Mouse (Mus musculus) thymus, postnatal 25 days (tissue): ENCODE measurements around the gene Enah.
A peak's percentile ranks its signal among the peaks of the same experiment; 100 is the strongest.

Experiments used
- DNase-seq: peaks from one replicate; pipeline ENCODE4 v3.0.0; 2022

Enah gene

GRCm38 (mm10) chr1:181872639-181873038, 147.2 kb downstream of the Enah start:
- no peak for DNase-seq

GRCm38 (mm10) chr1:181866429-181867280, 153.1 kb downstream of the Enah start:
- DNase-seq: peak; percentile 40

- DNase-seq: peak; percentile 39
Observed at GRCm38 (mm10) chr1:181865863-181866216, 153.9 kb downstream of the Enah start.

- peak; percentile 56 for DNase-seq
Observed at GRCm38 (mm10) chr1:181864971-181865862, 154.6 kb downstream of the Enah start.

GRCm38 (mm10) chr1:181863431-181863830, 156.4 kb downstream of the Enah start:
- peak; percentile 55 for DNase-seq

GRCm38 (mm10) chr1:181862676-181863374, 157.0 kb downstream of the Enah start:
- DNase-seq: peak; percentile 30

GRCm38 (mm10) chr1:181861181-181861902, 158.4 kb downstream of the Enah start:
- DNase-seq: peak; percentile 25

GRCm38 (mm10) chr1:181860659-181861058, 159.1 kb downstream of the Enah start:
- peak; percentile 91 for DNase-seq

GRCm38 (mm10) chr1:181856329-181856728, 163.5 kb downstream of the Enah start:
- DNase-seq: no peak

GRCm38 (mm10) chr1:181854829-181855228, 165.0 kb downstream of the Enah start:
- no peak for DNase-seq

- peak; percentile 93 for DNase-seq
Observed at GRCm38 (mm10) chr1:181853081-181853736, 166.6 kb downstream of the Enah start.

- DNase-seq: peak; percentile 60
Observed at GRCm38 (mm10) chr1:181852466-181852865, 167.3 kb downstream of the Enah start.

- no peak for DNase-seq
Observed at GRCm38 (mm10) chr1:181851521-181852310, 168.1 kb downstream of the Enah start.

GRCm38 (mm10) chr1:181850441-181850840, 169.3 kb downstream of the Enah start:
- DNase-seq: no peak

- DNase-seq: no peak
Observed at GRCm38 (mm10) chr1:181848210-181848609, 171.6 kb downstream of the Enah start.

- no peak for DNase-seq
Observed at GRCm38 (mm10) chr1:181847396-181847795, 172.4 kb downstream of the Enah start.
